Mouse (Mus musculus) ovary, postnatal 14 days (tissue): ENCODE results near the gene Rspry1.

Source experiments
- DNase-seq: peaks from one replicate; pipeline ENCODE4 v3.0.0; 2022; ENCODE audit warnings: low spot score

Rspry1 gene

GRCm38 (mm10) chr8:94602471-94603131, 864 bp downstream of the Rspry1 start:
- DNase-seq = peak; percentile 5

GRCm38 (mm10) chr8:94604030-94604429, 2.3 kb downstream of the Rspry1 start:
- no peak for DNase-seq

GRCm38 (mm10) chr8:94607064-94607463, 5.3 kb downstream of the Rspry1 start:
- no peak for DNase-seq

- DNase-seq = no peak
Observed at GRCm38 (mm10) chr8:94624885-94625284, 23.1 kb downstream of the Rspry1 start.

- no peak for DNase-seq
Observed at GRCm38 (mm10) chr8:94633564-94634194, 31.9 kb downstream of the Rspry1 start.

GRCm38 (mm10) chr8:94634211-94634610, 32.5 kb downstream of the Rspry1 start:
- no peak for DNase-seq

GRCm38 (mm10) chr8:94641183-94641582, 39.4 kb downstream of the Rspry1 start:
- no peak for DNase-seq

GRCm38 (mm10) chr8:94641938-94642337, 40.2 kb downstream of the Rspry1 start:
- DNase-seq = no peak

GRCm38 (mm10) chr8:94645202-94645601, 43.5 kb downstream of the Rspry1 start:
- no peak for DNase-seq

GRCm38 (mm10) chr8:94646165-94646564, 44.4 kb downstream of the Rspry1 start:
- no peak for DNase-seq

GRCm38 (mm10) chr8:94649496-94649895, 47.8 kb downstream of the Rspry1 start:
- DNase-seq = no peak

- DNase-seq = no peak
Observed at GRCm38 (mm10) chr8:94652951-94653350, 51.2 kb downstream of the Rspry1 start.

GRCm38 (mm10) chr8:94654994-94655393, 53.3 kb downstream of the Rspry1 start:
- no peak for DNase-seq

- DNase-seq = no peak
Observed at GRCm38 (mm10) chr8:94658031-94658430, 56.3 kb downstream of the Rspry1 start.

GRCm38 (mm10) chr8:94660418-94660817, 58.7 kb downstream of the Rspry1 start:
- DNase-seq = no peak

GRCm38 (mm10) chr8:94664722-94665121, 63.0 kb downstream of the Rspry1 start:
- no peak for DNase-seq

GRCm38 (mm10) chr8:94666456-94667308, 64.9 kb downstream of the Rspry1 start, which contains the start of gene Arl2bp:
Arl2bp (plus strand) TSS chr8:94666600.
- DNase-seq = peak; percentile 94

- DNase-seq = no peak
Observed at GRCm38 (mm10) chr8:94674384-94674783, 72.6 kb downstream of the Rspry1 start.

- DNase-seq = no peak
Observed at GRCm38 (mm10) chr8:94675923-94676322, 74.2 kb downstream of the Rspry1 start.

- DNase-seq = no peak
Observed at GRCm38 (mm10) chr8:94678582-94678981, 76.8 kb downstream of the Rspry1 start.

GRCm38 (mm10) chr8:94680414-94680813, 78.7 kb downstream of the Rspry1 start:
- no peak for DNase-seq

- DNase-seq = no peak
Observed at GRCm38 (mm10) chr8:94682732-94683524, 81.2 kb downstream of the Rspry1 start.
